Mouse (Mus musculus): ENCODE data around the gene Olfr642. TPM values are rescaled to one million over a fixed set of nuclear protein-coding genes. Genes with fewer than 3 reads are reported as not detected.

Olfr642 gene
- total RNA-seq (2014; rRNA removed; ENCODE audit: low replicate concordance): not detected in 2 replicates
- not detected in 2 replicates for polyA plus RNA-seq (2015; fragmentation: Nextera tagmentation; extraction: Ambion mirVana)

DNA sequence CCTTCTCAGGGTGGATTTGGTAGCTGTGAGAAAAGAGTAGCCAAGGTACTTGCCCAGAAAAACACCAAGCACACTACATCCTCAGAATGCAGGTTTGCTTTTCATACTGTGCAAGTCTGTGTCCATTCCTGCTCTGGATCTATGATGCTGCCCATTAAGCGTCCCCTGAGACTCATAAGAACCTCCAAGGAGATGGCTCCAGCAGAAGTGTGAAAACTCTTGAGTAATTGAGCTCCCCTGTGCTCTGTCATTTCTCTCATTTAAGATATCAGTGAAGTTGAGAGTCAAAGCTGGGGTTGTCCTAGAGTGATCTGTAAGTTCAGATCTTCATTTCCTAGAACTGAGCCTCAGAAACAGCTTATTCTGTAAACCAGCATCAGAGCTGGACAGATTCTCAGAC lies at the start of gene Olfr642:
Gene Olfr642, minus strand, starts transcription at position 101 of the 400 bp plus-strand sequence.
- Histone ChIP-seq H3K4me2 (ENCODE audit: low read depth, low read length) (no peak within 1 kb of the TSS), H3K27me3 (ENCODE audit: control insufficient read depth, insufficient read depth, low read length) (no peaks in the 10 kb centered on the region), H3K36me3 (replicated peaks; ENCODE audit: control insufficient read depth, insufficient read depth, low read length) (no peaks in the 10 kb centered on the region), H3K4me3 (ENCODE audit: low read depth, low read length) (no peak within 1 kb of the TSS), H3K27ac (ENCODE audit: low read depth) (no peak within 1 kb of the TSS), H3K4me1 (ENCODE audit: control insufficient read depth, insufficient read depth) (no peaks in the 10 kb centered on the region), H3K9ac (replicated peaks; ENCODE audit: low read depth, low read length) (no peak within 1 kb of the TSS), H3K9me3 (replicated peaks; ENCODE audit: control insufficient read depth, low read length) (no peaks in the 10 kb centered on the region)
- TF ChIP-seq EP300 (IDR thresholded peaks at IDR 0.05; ENCODE audit: low read depth): no peak
- 42% methylated on average over 1 of the region's 1 CpGs for WGBS
- ATAC-seq (ENCODE audit: insufficient read depth, low read depth) (no peak), DNase-seq (ENCODE audit: low spot score) (no peak)

DNA sequence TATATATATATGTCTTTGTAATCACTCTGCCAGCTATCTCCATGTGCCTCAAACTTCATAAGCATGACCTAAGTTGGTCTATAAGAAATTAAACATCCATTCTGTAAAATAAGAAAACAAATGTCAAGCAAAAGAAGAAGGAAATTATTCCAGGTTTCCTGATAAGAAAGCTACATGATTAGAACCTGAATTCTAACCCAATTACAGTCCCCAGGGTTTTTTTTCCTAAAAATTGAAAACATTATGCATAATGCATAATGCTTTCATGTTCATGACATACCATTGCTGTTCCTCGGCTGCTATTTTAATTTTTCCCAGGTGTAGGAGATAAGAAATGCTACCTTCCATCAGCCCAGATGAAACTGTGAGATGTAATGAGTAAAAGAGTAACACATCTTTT lies 32.9 kb upstream of the Olfr642 start, which contains the start of gene Olfr645:
Gene Olfr645, minus strand, starts transcription at position 101 of the 400 bp plus-strand sequence.
- Histone ChIP-seq H3K27ac (ENCODE audit: low read depth) (no peak within 1 kb of the TSS), H3K9me3 (replicated peaks; ENCODE audit: control insufficient read depth, low read length) (no peaks in the 10 kb centered on the region), H3K4me2 (ENCODE audit: low read depth, low read length) (no peak within 1 kb of the TSS), H3K9ac (replicated peaks; ENCODE audit: low read depth, low read length) (no peak within 1 kb of the TSS), H3K27me3 (ENCODE audit: control insufficient read depth, insufficient read depth, low read length) (no peaks in the 10 kb centered on the region), H3K36me3 (replicated peaks; ENCODE audit: control insufficient read depth, insufficient read depth, low read length) (no peaks in the 10 kb centered on the region), H3K4me1 (ENCODE audit: control insufficient read depth, insufficient read depth) (no peaks in the 10 kb centered on the region), H3K4me3 (ENCODE audit: low read depth, low read length) (no peak within 1 kb of the TSS)
- DNase-seq (ENCODE audit: low spot score): no peak
- WGBS: 58% methylated on average over 1 of the region's 1 CpGs
- ATAC-seq (ENCODE audit: insufficient read depth, low read depth): no peak
- TF ChIP-seq EP300 (IDR thresholded peaks at IDR 0.05; ENCODE audit: low read depth) (no peak), CTCF (IDR thresholded peaks at IDR 0.05; ENCODE audit: low read depth) (no peak)

DNA sequence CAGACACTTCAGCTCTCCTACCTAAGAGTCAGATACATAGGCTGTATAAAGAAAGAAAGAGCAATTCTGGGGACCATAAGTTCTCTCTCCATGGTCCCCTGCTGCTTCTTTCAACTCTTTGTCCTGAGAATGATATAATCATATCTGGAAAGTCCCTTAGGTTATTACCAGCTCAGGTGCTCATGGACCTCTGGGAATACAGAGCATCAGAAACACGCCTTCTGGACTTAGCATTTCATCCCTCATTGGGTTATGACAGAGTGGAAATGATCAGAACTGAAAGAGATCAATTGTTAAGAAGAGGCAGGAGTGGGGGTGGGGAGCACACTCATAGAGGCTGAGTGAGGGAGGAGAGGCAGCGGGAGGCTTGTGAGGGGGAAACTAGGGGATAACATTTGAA lies 19.3 kb upstream of the Olfr642 start, which contains the start of gene Olfr644:
Gene Olfr644, minus strand, starts transcription at position 101 of the 400 bp plus-strand sequence.
- 55% methylated on average over 2 of the region's 2 CpGs for WGBS
- no peaks in the 10 kb centered on the region for H3K4me1 ChIP-seq (ENCODE audit: control insufficient read depth, insufficient read depth)
- no peak for ATAC-seq (ENCODE audit: insufficient read depth, low read depth)
- TF ChIP-seq CTCF (IDR thresholded peaks at IDR 0.05; ENCODE audit: low read depth) (no peak), EP300 (IDR thresholded peaks at IDR 0.05; ENCODE audit: low read depth) (no peak)
- no peaks in the 10 kb centered on the region for H3K9me3 ChIP-seq (replicated peaks; ENCODE audit: control insufficient read depth, low read length)
- H3K4me2 ChIP-seq (ENCODE audit: low read depth, low read length): no peak within 1 kb of the TSS
- H3K27me3 ChIP-seq (ENCODE audit: control insufficient read depth, insufficient read depth, low read length): no peaks in the 10 kb centered on the region
- DNase-seq (ENCODE audit: low spot score): no peak
- no peak within 1 kb of the TSS for H3K9ac ChIP-seq (replicated peaks; ENCODE audit: low read depth, low read length)
- no peak within 1 kb of the TSS for H3K27ac ChIP-seq (ENCODE audit: low read depth)
- H3K36me3 ChIP-seq (replicated peaks; ENCODE audit: control insufficient read depth, insufficient read depth, low read length): no peaks in the 10 kb centered on the region
- H3K4me3 ChIP-seq (ENCODE audit: low read depth, low read length): no peak within 1 kb of the TSS

DNA sequence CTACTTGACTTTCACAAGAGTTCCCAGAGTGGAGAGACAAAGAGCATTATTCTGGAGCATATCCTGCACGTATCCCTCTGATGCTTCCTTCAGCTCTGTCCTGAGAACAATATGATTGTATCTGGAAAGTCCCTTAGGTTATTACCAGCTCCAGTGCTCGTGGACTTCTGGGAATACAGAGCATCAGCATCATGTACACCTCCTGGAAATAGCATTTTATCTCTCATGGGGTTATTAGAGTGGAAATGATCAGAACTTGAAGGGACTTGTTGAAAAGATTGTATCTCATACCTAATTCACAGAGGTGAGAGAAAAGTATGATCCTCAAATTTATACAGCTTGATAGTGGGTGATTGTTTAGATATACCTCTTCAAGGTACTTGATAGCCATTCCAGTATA lies 8.9 kb upstream of the Olfr642 start, which contains the start of gene 4930516K23Rik:
Gene 4930516K23Rik, minus strand, starts transcription at position 101 of the 400 bp plus-strand sequence.
- no peak within 1 kb of the TSS for H3K9ac ChIP-seq (replicated peaks; ENCODE audit: low read depth, low read length)
- no peaks in the 10 kb centered on the region for H3K36me3 ChIP-seq (replicated peaks; ENCODE audit: control insufficient read depth, insufficient read depth, low read length)
- H3K4me2 ChIP-seq (ENCODE audit: low read depth, low read length): no peak within 1 kb of the TSS
- H3K9me3 ChIP-seq (replicated peaks; ENCODE audit: control insufficient read depth, low read length): no peaks in the 10 kb centered on the region
- no peaks in the 10 kb centered on the region for H3K27me3 ChIP-seq (ENCODE audit: control insufficient read depth, insufficient read depth, low read length)
- H3K27ac ChIP-seq (ENCODE audit: low read depth): no peak within 1 kb of the TSS
- no peak for DNase-seq (ENCODE audit: low spot score)
- TF ChIP-seq CTCF (IDR thresholded peaks at IDR 0.05; ENCODE audit: low read depth) (no peak), EP300 (IDR thresholded peaks at IDR 0.05; ENCODE audit: low read depth) (no peak)
- H3K4me3 ChIP-seq (ENCODE audit: low read depth, low read length): no peak within 1 kb of the TSS
- no peaks in the 10 kb centered on the region for H3K4me1 ChIP-seq (ENCODE audit: control insufficient read depth, insufficient read depth)
- no peak for ATAC-seq (ENCODE audit: insufficient read depth, low read depth)
- WGBS: 36% methylated on average over 2 of the region's 2 CpGs

DNA sequence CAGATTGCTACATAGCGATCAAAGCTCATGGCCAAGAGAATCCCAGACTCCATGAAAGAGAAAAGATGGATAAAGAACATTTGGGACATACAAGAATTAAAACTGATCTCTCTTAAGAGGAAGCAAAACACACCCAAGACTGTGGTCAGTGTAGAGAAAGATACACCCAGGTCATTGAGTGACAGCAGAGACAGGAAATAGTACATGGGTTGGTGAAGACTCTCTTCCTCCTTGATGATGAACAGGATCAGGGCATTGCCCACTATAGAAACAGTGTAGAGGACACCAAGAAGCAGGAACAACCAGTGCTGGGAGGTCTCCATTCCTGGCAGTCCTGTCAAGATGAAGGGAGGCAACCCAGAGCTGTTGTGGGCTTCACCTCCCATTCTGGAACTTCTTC lies 6.7 kb upstream of the Olfr642 start:
- DNase-seq (ENCODE audit: low spot score): no peak
- WGBS: 77% methylated on average over 1 of the region's 1 CpGs
- H3K9me3 ChIP-seq (replicated peaks; ENCODE audit: control insufficient read depth, low read length): no peaks in the 10 kb centered on the region
- TF ChIP-seq EP300 (IDR thresholded peaks at IDR 0.05; ENCODE audit: low read depth) (no peak), CTCF (IDR thresholded peaks at IDR 0.05; ENCODE audit: low read depth) (no peak)
- no peak overlapping the region for H3K9ac ChIP-seq (replicated peaks; ENCODE audit: low read depth, low read length)
- no peaks in the 10 kb centered on the region for H3K4me1 ChIP-seq (ENCODE audit: control insufficient read depth, insufficient read depth)
- no peaks in the 10 kb centered on the region for H3K27me3 ChIP-seq (ENCODE audit: control insufficient read depth, insufficient read depth, low read length)
- no peak overlapping the region for H3K27ac ChIP-seq (ENCODE audit: low read depth)
- H3K36me3 ChIP-seq (replicated peaks; ENCODE audit: control insufficient read depth, insufficient read depth, low read length): no peaks in the 10 kb centered on the region
- H3K4me3 ChIP-seq (ENCODE audit: low read depth, low read length): no peak overlapping the region
- no peak overlapping the region for H3K4me2 ChIP-seq (ENCODE audit: low read depth, low read length)
- ATAC-seq (ENCODE audit: insufficient read depth, low read depth): no peak

DNA sequence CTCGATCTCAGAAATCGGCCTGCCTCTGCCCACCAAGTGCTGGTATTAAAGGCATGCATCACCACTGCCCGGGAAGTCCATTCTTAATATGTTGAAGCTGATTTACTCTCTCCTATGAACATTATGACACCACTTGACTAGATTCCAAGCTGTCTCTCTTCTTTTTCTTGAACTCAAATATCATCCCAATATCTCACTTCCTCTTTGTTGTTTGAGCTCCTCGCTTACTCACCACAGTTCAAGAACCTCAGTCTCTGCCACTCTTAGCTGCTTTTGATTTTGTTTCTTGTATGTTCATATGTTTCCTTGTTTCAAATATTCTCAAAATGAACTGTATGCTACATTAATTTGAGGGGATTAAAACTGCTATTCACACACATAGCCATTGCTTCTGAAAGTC lies 1.7 kb downstream of the Olfr642 start:
- DNase-seq (ENCODE audit: low spot score): no peak
- 70% methylated on average over 4 of the region's 4 CpGs for WGBS
- Histone ChIP-seq H3K4me3 (ENCODE audit: low read depth, low read length) (no peak overlapping the region), H3K4me2 (ENCODE audit: low read depth, low read length) (no peak overlapping the region), H3K27me3 (ENCODE audit: control insufficient read depth, insufficient read depth, low read length) (no peaks in the 10 kb centered on the region), H3K4me1 (ENCODE audit: control insufficient read depth, insufficient read depth) (no peaks in the 10 kb centered on the region), H3K9me3 (replicated peaks; ENCODE audit: control insufficient read depth, low read length) (no peaks in the 10 kb centered on the region), H3K36me3 (replicated peaks; ENCODE audit: control insufficient read depth, insufficient read depth, low read length) (no peaks in the 10 kb centered on the region), H3K9ac (replicated peaks; ENCODE audit: low read depth, low read length) (no peak overlapping the region), H3K27ac (ENCODE audit: low read depth) (no peak overlapping the region)
- no peak for ATAC-seq (ENCODE audit: insufficient read depth, low read depth)
- TF ChIP-seq EP300 (IDR thresholded peaks at IDR 0.05; ENCODE audit: low read depth): no peak
- no peak for TF ChIP-seq CTCF (IDR thresholded peaks at IDR 0.05; ENCODE audit: low read depth)

Data from heart, postnatal 0 days (tissue).